Mouse (Mus musculus): ENCODE measurements around the gene Ctsd. TPM values are rescaled to one million over a fixed set of nuclear protein-coding genes. Genes with fewer than 3 reads are reported as not detected.

Ctsd gene
- polyA plus RNA-seq, 1 experiment = 992 TPM

DNA sequence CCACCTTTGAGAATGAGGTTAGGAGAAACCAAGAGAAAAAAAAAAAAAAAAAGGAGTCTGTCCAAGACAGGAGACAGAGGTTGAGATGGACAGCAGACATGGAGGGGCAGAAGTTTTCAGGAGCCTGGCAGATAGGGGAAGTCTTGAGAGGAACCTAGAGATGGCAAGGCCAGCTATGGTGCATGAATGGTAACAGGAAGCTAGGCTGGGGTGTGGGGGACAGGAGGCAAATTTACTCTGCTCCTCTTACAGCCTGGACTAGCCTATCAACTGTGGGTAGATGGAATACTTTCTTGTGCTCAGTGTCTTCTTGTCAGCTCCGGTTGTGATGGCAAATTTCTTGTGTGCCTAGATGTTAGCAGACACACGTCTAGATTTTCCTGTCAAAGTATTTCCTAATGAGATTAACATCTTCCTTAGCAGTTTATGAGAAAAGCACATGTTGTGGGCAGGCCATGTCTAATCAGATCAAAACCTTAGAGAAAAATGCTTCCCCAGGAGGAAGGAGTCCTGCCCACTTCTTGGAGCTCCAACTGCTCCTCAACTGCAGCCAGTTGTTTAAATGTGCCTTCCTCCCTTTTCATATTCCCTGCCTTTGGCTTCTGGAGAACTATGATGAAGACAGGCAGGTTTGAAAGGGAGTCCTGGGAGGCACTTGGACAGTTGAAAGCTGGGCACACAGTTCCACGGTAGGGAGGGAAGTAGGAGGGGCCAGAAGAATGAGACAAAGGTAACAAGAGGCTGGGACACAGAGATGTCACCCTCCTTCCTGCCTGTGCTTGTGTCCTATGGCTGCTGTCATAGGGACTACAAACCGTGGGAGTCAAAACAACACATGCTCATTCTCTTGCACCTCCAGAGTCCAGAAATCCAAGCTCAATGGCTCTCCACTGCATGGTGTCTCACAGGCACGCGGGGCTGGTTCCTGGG is 6.7 kb upstream of the Ctsd start:
- no peak for DNase-seq
- TF ChIP-seq CTCF (IDR thresholded peaks at IDR 0.05; ENCODE audit: borderline replicate concordance, control insufficient read depth, extremely low read depth, insufficient read depth, low read length, poor library complexity) (no peak), POLR2A (IDR thresholded peaks at IDR 0.05; ENCODE audit: control insufficient read depth, extremely low read depth, insufficient read depth, low read length, poor library complexity) (no peak)
- H3K27ac ChIP-seq (ENCODE audit: control insufficient read depth, insufficient read depth, low read length) = no peak overlapping the region
- H3K4me1 ChIP-seq (replicated peaks; ENCODE audit: control insufficient read depth, insufficient read depth, low read length) = peaks cover 18% of the 10 kb centered on the region
- no peaks in the 10 kb centered on the region for H3K36me3 ChIP-seq (ENCODE audit: control insufficient read depth, insufficient read depth, low read length)
- H3K27me3 ChIP-seq (ENCODE audit: control insufficient read depth, insufficient read depth, low read length) = no peaks in the 10 kb centered on the region
- WGBS = 46% methylated on average over 6 of the region's 6 CpGs
- H3K4me3 ChIP-seq (ENCODE audit: control insufficient read depth, insufficient read depth, low read length) = no peak overlapping the region

DNA sequence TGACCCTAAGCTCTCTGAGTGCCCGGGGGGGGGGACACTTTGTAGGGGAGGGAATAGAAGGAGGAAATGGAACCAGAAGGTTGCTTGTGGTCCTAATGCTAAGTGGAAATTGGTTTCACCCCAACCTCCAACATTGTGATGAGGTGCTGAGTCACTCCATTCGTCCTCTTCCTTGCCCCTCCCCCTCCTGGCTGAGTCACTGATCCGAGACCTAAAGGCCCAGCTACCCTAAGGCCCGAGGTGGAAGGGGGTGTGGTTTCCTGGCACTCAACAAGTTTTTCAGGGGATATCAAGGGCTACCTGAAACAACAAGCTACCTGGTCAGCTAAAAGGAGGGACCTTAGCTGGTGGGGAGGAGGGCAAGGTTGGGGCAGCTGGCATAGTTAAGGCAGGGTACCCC is 5.4 kb upstream of the Ctsd start:
- TF ChIP-seq CTCF (IDR thresholded peaks at IDR 0.05; ENCODE audit: borderline replicate concordance, control insufficient read depth, extremely low read depth, insufficient read depth, low read length, poor library complexity) = no peak
- no peak for TF ChIP-seq POLR2A (IDR thresholded peaks at IDR 0.05; ENCODE audit: control insufficient read depth, extremely low read depth, insufficient read depth, low read length, poor library complexity)
- Histone ChIP-seq H3K36me3 (ENCODE audit: control insufficient read depth, insufficient read depth, low read length) (no peaks in the 10 kb centered on the region), H3K4me1 (replicated peaks; ENCODE audit: control insufficient read depth, insufficient read depth, low read length) (peaks cover 14% of the 10 kb centered on the region), H3K27me3 (ENCODE audit: control insufficient read depth, insufficient read depth, low read length) (no peaks in the 10 kb centered on the region), H3K4me3 (ENCODE audit: control insufficient read depth, insufficient read depth, low read length) (no peak overlapping the region), H3K27ac (ENCODE audit: control insufficient read depth, insufficient read depth, low read length) (no peak overlapping the region)
- 34% methylated on average over 4 of the region's 4 CpGs for WGBS
- no peak for DNase-seq

DNA sequence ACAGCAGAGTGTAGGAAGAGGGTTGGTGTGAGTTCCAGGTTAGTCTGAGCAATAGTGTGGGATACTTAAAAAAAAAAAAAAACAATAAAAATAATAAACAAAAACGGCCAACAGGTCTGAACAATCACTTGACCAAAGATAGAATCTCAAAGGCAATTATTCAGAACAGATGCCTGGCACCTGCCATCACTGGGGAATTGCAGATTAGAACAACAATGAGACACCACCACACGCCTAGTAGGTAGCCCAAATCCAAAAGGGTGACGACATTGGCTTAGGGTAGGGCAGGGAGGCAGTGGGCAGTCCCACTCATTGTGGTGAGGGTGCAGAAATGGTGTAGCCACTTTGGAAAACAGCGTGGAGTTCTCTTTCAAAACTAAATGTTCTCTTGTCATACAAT is 3.8 kb upstream of the Ctsd start:
- no peak overlapping the region for H3K4me3 ChIP-seq (ENCODE audit: control insufficient read depth, insufficient read depth, low read length)

DNA sequence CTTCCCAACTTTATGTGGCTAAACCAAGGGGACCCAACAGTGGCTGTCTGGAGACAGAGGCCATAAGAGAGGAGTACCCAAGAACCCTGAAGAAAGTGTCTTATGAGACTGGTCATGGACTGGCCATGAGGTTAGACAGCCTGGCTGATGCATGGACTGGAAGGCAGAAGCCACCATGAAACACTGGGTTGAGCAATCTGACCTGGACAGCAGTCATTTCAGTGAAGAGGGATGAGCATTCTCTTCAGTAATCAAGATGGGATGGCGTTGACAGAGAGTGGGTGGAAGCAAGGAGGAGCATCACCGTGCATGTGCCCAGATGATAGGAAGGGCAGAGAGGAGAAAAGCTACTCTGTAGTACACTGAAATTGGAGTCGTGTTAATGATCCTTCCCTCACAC is 3.3 kb upstream of the Ctsd start:
- WGBS = 90% methylated on average over 3 of the region's 3 CpGs
- Histone ChIP-seq H3K27ac (ENCODE audit: control insufficient read depth, insufficient read depth, low read length) (no peak overlapping the region), H3K4me3 (ENCODE audit: control insufficient read depth, insufficient read depth, low read length) (no peak overlapping the region), H3K36me3 (ENCODE audit: control insufficient read depth, insufficient read depth, low read length) (no peaks in the 10 kb centered on the region), H3K27me3 (ENCODE audit: control insufficient read depth, insufficient read depth, low read length) (no peaks in the 10 kb centered on the region), H3K4me1 (replicated peaks; ENCODE audit: control insufficient read depth, insufficient read depth, low read length) (peaks cover 27% of the 10 kb centered on the region)
- no peak for DNase-seq
- TF ChIP-seq POLR2A (IDR thresholded peaks at IDR 0.05; ENCODE audit: control insufficient read depth, extremely low read depth, insufficient read depth, low read length, poor library complexity) (no peak), CTCF (IDR thresholded peaks at IDR 0.05; ENCODE audit: borderline replicate concordance, control insufficient read depth, extremely low read depth, insufficient read depth, low read length, poor library complexity) (no peak)

More for the DNA sequence above, 3.8 kb upstream of the Ctsd start:
- H3K27me3 ChIP-seq (ENCODE audit: control insufficient read depth, insufficient read depth, low read length) = no peaks in the 10 kb centered on the region
- 94% methylated on average over 4 of the region's 4 CpGs for WGBS
- H3K27ac ChIP-seq (ENCODE audit: control insufficient read depth, insufficient read depth, low read length) = no peak overlapping the region
- DNase-seq = no peak
- no peaks in the 10 kb centered on the region for H3K36me3 ChIP-seq (ENCODE audit: control insufficient read depth, insufficient read depth, low read length)
- TF ChIP-seq CTCF (IDR thresholded peaks at IDR 0.05; ENCODE audit: borderline replicate concordance, control insufficient read depth, extremely low read depth, insufficient read depth, low read length, poor library complexity) (no peak), POLR2A (IDR thresholded peaks at IDR 0.05; ENCODE audit: control insufficient read depth, extremely low read depth, insufficient read depth, low read length, poor library complexity) (no peak)
- peaks cover 22% of the 10 kb centered on the region for H3K4me1 ChIP-seq (replicated peaks; ENCODE audit: control insufficient read depth, insufficient read depth, low read length)

DNA sequence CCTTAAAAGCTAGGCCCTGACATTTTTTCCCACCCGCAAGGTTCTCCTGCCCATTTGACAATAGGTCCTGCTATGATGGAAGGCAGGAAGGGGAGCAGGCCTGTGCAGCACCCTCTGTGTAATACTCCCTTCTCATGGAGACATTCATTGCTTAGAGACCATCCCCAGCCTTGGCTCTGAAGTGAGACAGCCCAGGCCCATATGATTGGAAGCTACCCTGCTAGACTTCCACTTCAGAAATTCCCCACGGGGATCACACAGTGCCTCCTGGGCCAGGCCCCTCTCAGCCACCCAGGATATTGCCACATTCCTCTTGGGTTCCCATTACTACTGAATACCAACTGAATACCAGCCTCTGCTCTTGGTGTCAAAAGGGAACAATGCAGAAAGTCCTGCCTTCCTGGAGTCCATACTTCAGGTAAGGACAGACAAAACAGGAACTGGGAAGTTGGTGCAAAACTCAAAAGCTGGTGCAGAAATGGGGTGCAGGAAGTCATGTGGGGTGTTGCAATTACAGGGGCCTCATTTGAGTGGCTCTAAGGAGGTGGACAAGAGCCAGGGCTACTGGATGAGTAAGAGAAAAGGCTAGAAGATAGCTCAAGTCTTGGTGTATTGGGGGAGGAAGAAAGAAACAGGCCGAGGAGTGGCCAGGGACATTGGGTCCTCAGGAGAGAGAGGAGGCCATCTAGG is 2.3 kb upstream of the Ctsd start:
- WGBS = 90% methylated on average over 3 of the region's 3 CpGs
- no peak for DNase-seq
- peaks cover 35% of the 10 kb centered on the region for H3K4me1 ChIP-seq (replicated peaks; ENCODE audit: control insufficient read depth, insufficient read depth, low read length)
- peaks cover under 1% of the 10 kb centered on the region; the same call in 1 of the 2 replicates for H3K36me3 ChIP-seq (ENCODE audit: control insufficient read depth, insufficient read depth, low read length)
- TF ChIP-seq CTCF (IDR thresholded peaks at IDR 0.05; ENCODE audit: borderline replicate concordance, control insufficient read depth, extremely low read depth, insufficient read depth, low read length, poor library complexity) = no peak
- TF ChIP-seq POLR2A (IDR thresholded peaks at IDR 0.05; ENCODE audit: control insufficient read depth, extremely low read depth, insufficient read depth, low read length, poor library complexity) = no peak
- no peak overlapping the region for H3K27ac ChIP-seq (ENCODE audit: control insufficient read depth, insufficient read depth, low read length)
- no peak overlapping the region for H3K4me3 ChIP-seq (ENCODE audit: control insufficient read depth, insufficient read depth, low read length)
- H3K27me3 ChIP-seq (ENCODE audit: control insufficient read depth, insufficient read depth, low read length) = no peaks in the 10 kb centered on the region

DNA sequence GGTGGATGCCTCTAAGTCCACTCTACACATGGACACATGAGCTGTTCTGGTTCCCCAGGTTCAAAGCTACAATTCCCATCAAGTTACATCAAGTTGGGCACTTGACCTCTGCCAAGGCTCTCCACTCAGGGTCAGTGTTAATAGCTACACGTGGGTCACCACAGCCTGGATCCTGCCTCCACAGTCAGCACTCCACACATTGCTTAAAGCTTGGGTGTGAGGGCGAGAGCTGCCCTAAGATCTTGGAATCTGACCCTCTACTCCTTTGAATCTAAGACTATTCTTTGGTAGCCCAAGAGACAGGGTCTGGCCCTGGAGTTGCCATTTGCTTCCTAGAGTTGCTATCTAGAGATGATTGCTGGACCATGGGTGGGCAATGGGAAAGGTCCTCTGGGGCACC is 902 bp upstream of the Ctsd start:
- Histone ChIP-seq H3K27me3 (ENCODE audit: control insufficient read depth, insufficient read depth, low read length) (no peaks in the 10 kb centered on the region), H3K4me3 (ENCODE audit: control insufficient read depth, insufficient read depth, low read length) (no peak overlapping the region), H3K36me3 (ENCODE audit: control insufficient read depth, insufficient read depth, low read length) (peaks cover 15% of the 10 kb centered on the region; the same call in 1 of the 2 replicates), H3K4me1 (replicated peaks; ENCODE audit: control insufficient read depth, insufficient read depth, low read length) (peaks cover 31% of the 10 kb centered on the region), H3K27ac (ENCODE audit: control insufficient read depth, insufficient read depth, low read length) (no peak overlapping the region)
- TF ChIP-seq POLR2A (IDR thresholded peaks at IDR 0.05; ENCODE audit: control insufficient read depth, extremely low read depth, insufficient read depth, low read length, poor library complexity) (no peak), CTCF (IDR thresholded peaks at IDR 0.05; ENCODE audit: borderline replicate concordance, control insufficient read depth, extremely low read depth, insufficient read depth, low read length, poor library complexity) (no peak)
- DNase-seq = no peak
- 100% methylated on average over 2 of the region's 2 CpGs for WGBS
